Mouse (Mus musculus) megakaryocyte, embryonic 14.5 days (primary cell): ENCODE data around the gene Dazap2.

Experiments used
- FLI1 ChIP-seq: IDR thresholded peaks from 2 replicates; pipeline ENCODE4 v1.6.1; 2012; ENCODE audit warnings: low read length, inconsistent platforms, mixed read lengths
- GATA1 ChIP-seq: IDR thresholded peaks from 3 replicates; pipeline ENCODE4 v1.6.1; 2012; ENCODE audit warnings: mixed read lengths, low read length, inconsistent platforms, borderline replicate concordance

DNA sequence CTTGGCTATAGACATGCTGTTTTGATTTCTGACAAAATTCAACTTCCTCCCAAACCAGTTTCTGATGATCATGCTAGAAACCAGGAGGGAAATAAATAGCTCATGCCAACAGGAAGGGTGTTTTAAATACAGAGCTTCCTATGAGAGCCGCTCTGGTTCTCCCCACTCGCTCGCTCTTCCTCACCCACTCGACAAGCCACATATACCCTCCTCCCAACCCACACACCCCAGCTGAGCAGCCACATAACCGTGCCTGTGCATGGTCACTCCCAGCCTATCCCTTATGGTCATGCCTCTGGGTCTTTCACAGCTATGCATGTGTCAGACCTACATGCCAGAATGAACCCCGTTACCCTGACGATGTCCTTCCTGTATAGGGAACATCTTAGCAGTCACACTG lies 7.0 kb downstream of the Dazap2 start:
- TF ChIP-seq GATA1 (no peak), FLI1 (no peak)
